Mouse (Mus musculus) liver, adult 2 months (tissue): ENCODE measurements around the gene Ginm1. TPM values are rescaled to one million over a fixed set of nuclear protein-coding genes. Genes with fewer than 3 reads are reported as not detected.
A peak's percentile ranks its signal among the peaks of the same experiment; 100 is the strongest.

Experiments
- DNase-seq: peaks from one replicate; pipeline ENCODE4 v3.0.0-alpha.2; 2011; ENCODE audit warnings: low read depth, low spot score; ENCODE audit errors: extremely low read depth
- H3K27ac ChIP-seq: fragments of 200-500 bp; replicated peaks from 2 replicates; pipeline ENCODE4 v1.5.1; 2012; ENCODE audit warnings: low read depth, mild to moderate bottlenecking, control low read depth, inconsistent platforms, low read length; ENCODE audit not compliant: insufficient read depth
- H3K27me3 ChIP-seq: fragments of 200-500 bp; 2 replicates; pipeline ENCODE4 v1.6.1; 2012; ENCODE audit warnings: mild to moderate bottlenecking, moderate library complexity, low read length, inconsistent platforms; ENCODE audit not compliant: control insufficient read depth, insufficient read depth
- H3K36me3 ChIP-seq: fragments of 200-500 bp; 2 replicates; pipeline ENCODE4 v1.6.1; 2012; ENCODE audit warnings: low read length, inconsistent platforms; ENCODE audit not compliant: control insufficient read depth, insufficient read depth
- H3K4me1 ChIP-seq: fragments of 200-500 bp; 2 replicates; pipeline ENCODE4 v1.6.1; 2011; ENCODE audit warnings: low read length; ENCODE audit not compliant: control insufficient read depth, insufficient read depth
- H3K4me3 ChIP-seq: fragments of 200-500 bp; 2 replicates; pipeline ENCODE4 v1.5.1; 2011; ENCODE audit warnings: low read depth, mild to moderate bottlenecking, control low read depth, low read length, moderate library complexity; ENCODE audit not compliant: insufficient read depth
- H3K79me2 ChIP-seq: fragments of 200-500 bp; 2 replicates; pipeline ENCODE4 v1.6.1; 2012; ENCODE audit warnings: inconsistent platforms, mild to moderate bottlenecking, low read length, moderate library complexity; ENCODE audit not compliant: control insufficient read depth, insufficient read depth
- H3K9ac ChIP-seq: fragments of 200-500 bp; 2 replicates; pipeline ENCODE4 v1.6.1; 2012; ENCODE audit warnings: low read depth, mild to moderate bottlenecking, control low read depth, inconsistent platforms, low read length
- CTCF ChIP-seq: fragments of 200-500 bp; IDR thresholded peaks from 2 replicates; pipeline ENCODE4 v1.5.1; 2011; ENCODE audit warnings: low read depth, low read length, control low read depth
- POLR2A ChIP-seq: fragments of 200-500 bp; IDR thresholded peaks from 2 replicates; pipeline ENCODE4 v1.6.1; 2011; ENCODE audit warnings: low read length, control low read depth; ENCODE audit not compliant: insufficient read depth; ENCODE audit errors: extremely low read depth
- WGBS: fragments of 180-500 bp; shearing (Covaris S2); methylation state at CpG from one replicate; pipeline ENCODE4 v1.1.7; 2018; 5-methylcytosine and 5-hydroxymethylcytosine counted together
- polyA plus RNA-seq: library from polyadenylated mRNA; depleted of rRNA; stranded (reverse); fragments of >200 nt; gene quantifications from 2 replicates; pipeline ENCODE4 v1.2.3, GENCODE M21; 2012; rRNA removed
- total RNA-seq: library from RNA; depleted of rRNA; stranded (reverse); fragments of >200 nt; gene quantifications from 2 replicates; pipeline ENCODE4 v1.2.3, GENCODE M21; 2014; rRNA removed

Gene Ginm1
- total RNA-seq (34.4 and 64.2 TPM in 2 replicates), polyA plus RNA-seq (13.6 TPM in 2 replicates)

DNA sequence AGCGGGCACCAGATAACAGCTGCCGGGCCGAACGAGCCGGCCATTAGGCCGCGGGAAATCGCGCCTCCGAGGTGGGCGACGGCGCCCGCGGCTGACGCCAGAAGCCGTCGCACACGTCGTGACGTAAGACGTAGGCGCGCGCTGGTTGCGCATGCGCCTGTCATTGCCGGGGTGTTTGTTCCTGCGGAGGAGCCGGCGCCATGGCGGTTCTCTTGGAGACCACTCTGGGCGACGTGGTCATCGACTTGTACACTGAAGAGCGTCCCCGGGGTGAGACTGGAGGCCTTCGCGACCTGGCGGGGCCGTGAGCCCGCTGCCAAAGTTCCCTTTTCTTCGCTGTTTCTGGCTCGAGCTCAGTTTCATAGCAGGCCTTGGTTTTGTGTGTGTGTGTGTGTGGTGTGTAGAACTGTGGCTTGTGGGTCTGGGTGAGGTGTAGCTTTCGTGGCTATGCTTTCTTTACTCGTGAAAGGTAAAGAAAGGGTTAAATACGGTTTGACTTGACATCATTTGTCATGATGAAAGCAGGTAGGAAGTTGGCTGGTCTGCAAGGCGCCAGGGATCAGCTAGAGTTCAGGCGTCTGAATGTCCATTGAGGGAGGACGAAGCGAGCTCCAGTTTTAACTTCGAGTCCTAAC, at the start of gene Ginm1, which contains the start of gene Ppil4:
TSS of gene Ginm1 (minus strand) at position 74 of the 635 bp plus-strand sequence.
TSS of gene Ppil4 (plus strand) at position 141 of the 635 bp plus-strand sequence.
- Histone ChIP-seq H3K27ac (peak within 1 kb of the TSS; percentile 83), H3K27me3 (no peaks in the 10 kb centered on the region), H3K4me3 (peak within 1 kb of the TSS; percentile 84), H3K36me3 (peaks cover 17% of the 10 kb centered on the region), H3K79me2 (peaks cover 11% of the 10 kb centered on the region), H3K9ac (peak within 1 kb of the TSS; percentile 92), H3K4me1 (peaks cover 4% of the 10 kb centered on the region; the same call in 1 of the 2 replicates)
- DNase-seq: peak; percentile 73
- TF ChIP-seq POLR2A (peak; percentile 81), CTCF (no peak)
- WGBS: under 1% methylated on average over 52 of the region's 52 CpGs

DNA sequence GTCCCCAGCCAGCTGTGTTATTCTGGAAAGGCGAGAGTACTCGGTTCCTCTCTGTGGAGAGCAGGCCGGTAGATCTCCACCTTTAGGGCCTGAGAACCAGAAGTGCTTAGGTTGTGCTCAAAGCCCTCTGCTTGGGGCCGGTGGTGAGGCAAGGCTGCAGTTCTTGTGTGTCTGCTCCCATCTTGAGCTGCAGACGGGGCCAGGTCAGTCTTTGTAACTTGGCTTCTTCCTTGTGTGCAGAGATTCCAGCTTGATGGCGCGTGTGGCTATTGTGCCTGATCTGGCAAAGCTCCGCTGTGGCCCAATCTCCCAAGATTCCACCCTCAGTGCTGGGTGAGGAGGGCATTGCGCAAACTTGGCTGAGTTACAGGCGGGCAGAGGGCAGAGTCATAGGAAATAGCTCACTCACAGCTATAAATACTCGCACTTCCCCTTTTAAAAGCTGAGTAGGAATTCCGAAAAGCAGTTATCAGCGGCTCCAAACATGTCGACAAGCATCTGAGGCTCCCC, 49.0 kb upstream of the Ginm1 start:
- Histone ChIP-seq H3K27ac (peak overlapping the region; percentile 49), H3K9ac (no peak overlapping the region), H3K4me1 (peaks cover 16% of the 10 kb centered on the region), H3K36me3 (no peaks in the 10 kb centered on the region), H3K4me3 (no peak overlapping the region; the same call in 1 of the 2 replicates), H3K27me3 (no peaks in the 10 kb centered on the region), H3K79me2 (no peaks in the 10 kb centered on the region)
- 6% methylated on average over 14 of the region's 14 CpGs for WGBS
- TF ChIP-seq CTCF (no peak), POLR2A (no peak)
- DNase-seq: peak; percentile 96

DNA sequence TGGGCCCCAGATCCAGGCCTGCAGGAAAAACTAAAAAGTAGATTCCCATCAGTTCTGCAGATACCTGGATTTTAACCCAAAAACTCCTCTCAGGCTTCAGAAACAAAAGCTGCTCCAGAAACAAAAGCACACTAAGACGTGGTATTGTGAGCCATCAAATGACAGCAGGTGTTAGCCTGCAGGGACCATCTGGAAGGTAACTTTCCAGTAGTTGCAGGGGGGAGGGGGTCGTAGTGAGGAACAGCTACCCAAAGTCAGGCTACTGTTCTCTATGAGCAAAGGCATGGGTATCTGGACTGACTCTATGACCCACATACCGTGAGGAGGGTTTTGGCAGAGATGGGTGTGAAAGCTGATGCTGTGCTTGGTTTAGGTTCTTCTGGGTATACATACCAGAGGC, 48.2 kb upstream of the Ginm1 start:
- H3K79me2 ChIP-seq: no peaks in the 10 kb centered on the region
- H3K36me3 ChIP-seq: no peaks in the 10 kb centered on the region
- no peak for DNase-seq
- TF ChIP-seq POLR2A: no peak
- TF ChIP-seq CTCF: no peak
- no peak overlapping the region for H3K27ac ChIP-seq
- no peaks in the 10 kb centered on the region for H3K27me3 ChIP-seq
- H3K4me1 ChIP-seq: peaks cover 16% of the 10 kb centered on the region
- no peak overlapping the region for H3K9ac ChIP-seq
- no peak overlapping the region for H3K4me3 ChIP-seq
- 91% methylated on average over 3 of the region's 3 CpGs for WGBS

DNA sequence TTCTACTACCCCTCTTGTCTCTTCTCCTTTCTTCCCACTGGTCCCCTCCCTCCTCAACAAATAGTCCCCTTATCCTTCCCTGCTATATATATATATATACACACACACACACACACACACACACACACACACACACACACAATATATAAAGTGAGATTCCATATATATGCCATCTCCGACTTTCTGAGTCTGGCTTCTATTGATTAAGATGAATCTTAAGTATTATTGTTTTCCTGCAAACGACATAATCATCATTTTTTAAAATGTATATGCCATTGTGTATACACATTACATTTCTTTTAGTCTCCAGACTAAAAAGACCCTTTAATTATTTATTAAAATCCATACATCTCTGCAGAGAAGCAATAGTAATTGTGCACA, 47.7 kb upstream of the Ginm1 start:
- Histone ChIP-seq H3K4me1 (peaks cover 16% of the 10 kb centered on the region), H3K27ac (no peak overlapping the region)
- WGBS: 91% methylated on average over 2 of the region's 2 CpGs

DNA sequence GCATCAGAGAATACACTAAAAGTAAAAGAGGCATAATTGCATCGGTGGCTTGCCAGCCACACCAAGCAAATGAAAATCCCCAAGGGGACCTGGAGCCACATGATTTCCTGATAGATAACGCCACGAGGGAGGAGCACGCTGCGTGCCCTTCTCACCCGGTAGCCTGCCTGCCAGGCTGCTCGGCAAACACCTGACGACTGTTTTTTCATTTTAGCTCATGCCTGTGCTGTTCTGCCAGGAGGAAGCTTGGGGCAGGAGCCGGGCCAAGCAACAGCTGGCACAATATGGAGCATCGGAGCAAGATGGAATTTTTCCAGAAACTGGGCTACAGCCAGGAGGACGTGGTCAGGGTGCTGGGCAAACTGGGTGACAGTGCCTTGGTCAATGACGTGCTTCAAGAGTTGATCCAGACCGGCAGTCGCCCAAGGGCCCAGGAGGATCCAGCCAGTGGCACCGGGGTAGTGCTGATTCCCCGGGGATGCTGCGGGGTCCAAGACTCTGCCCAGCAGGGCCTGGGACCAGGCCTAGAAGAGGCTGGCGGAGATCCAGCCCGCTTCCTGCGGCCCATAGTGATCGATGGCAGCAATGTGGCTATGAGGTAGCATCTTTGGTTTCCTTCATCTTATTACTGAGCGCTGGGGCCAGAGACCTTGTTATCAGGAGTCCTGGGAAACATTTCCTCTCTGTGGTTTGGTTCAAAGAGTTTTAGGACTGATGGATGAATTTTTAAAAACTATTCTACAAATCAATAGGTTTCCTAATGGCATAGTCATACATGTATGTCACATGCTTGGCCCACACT, 47.1 kb upstream of the Ginm1 start:
- Histone ChIP-seq H3K27ac (peak overlapping the region; percentile 66), H3K36me3 (no peaks in the 10 kb centered on the region), H3K79me2 (no peaks in the 10 kb centered on the region), H3K4me3 (no peak overlapping the region), H3K4me1 (peaks cover 16% of the 10 kb centered on the region), H3K27me3 (no peaks in the 10 kb centered on the region), H3K9ac (0 out of 2 replicates have a peak overlapping the region, but pooled peaks have one; percentile 7)
- TF ChIP-seq CTCF (no peak), POLR2A (no peak)
- DNase-seq: peak; percentile 97
- 27% methylated on average over 22 of the region's 22 CpGs for WGBS

More for the DNA sequence above, 47.7 kb upstream of the Ginm1 start:
- H3K9ac ChIP-seq: no peak overlapping the region
- TF ChIP-seq POLR2A (no peak), CTCF (no peak)
- DNase-seq: no peak
- no peak overlapping the region for H3K4me3 ChIP-seq
- H3K27me3 ChIP-seq: no peaks in the 10 kb centered on the region
- H3K79me2 ChIP-seq: no peaks in the 10 kb centered on the region
- H3K36me3 ChIP-seq: no peaks in the 10 kb centered on the region
